Mouse (Mus musculus): ENCODE measurements around the gene Mrps35.

DNA sequence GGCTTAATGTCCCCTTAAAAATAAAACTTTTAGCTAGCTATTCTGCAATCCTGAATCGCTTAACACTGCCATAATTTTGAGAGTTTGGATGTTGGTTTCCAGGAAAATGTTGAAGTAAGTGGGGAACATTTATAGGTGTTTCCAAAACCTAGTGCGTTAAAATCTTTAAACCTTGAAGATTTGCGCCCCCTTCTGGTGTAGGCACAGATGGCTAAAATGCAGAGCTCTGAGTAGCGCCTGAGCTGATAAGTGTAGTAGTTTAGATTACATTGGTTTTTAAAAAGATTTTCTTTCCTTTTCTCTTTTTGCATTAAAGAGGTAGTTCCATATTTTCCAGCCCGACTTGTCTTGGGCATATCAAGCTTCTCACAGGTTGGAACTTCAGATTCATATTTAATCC is 48.3 kb upstream of the Mrps35 start:
- TF ChIP-seq CTCF (IDR thresholded peaks at IDR 0.05; ENCODE audit: low read depth) (peak; percentile 73), EP300 (IDR thresholded peaks at IDR 0.05; ENCODE audit: low read depth) (no peak)
